Mouse (Mus musculus) adrenal gland, adult (tissue): Measurements from ENCODE around the gene Lgals9.

Experiments used
- DNase-seq, 2 experiments: peaks; one replicate each; pipeline ENCODE4 v3.0.0; 2022 to 2023; ENCODE audit warnings: low spot score in 1 of 2; ENCODE audit not compliant: inconsistent age in 2 of 2

The Lgals9 gene

GRCm38 (mm10) chr11:78984483-78985177 is at the start of gene Lgals9:
TSS of gene Lgals9 (minus strand) at chr11:78984946.
- DNase-seq = peak; percentile 73 to 87

DNA sequence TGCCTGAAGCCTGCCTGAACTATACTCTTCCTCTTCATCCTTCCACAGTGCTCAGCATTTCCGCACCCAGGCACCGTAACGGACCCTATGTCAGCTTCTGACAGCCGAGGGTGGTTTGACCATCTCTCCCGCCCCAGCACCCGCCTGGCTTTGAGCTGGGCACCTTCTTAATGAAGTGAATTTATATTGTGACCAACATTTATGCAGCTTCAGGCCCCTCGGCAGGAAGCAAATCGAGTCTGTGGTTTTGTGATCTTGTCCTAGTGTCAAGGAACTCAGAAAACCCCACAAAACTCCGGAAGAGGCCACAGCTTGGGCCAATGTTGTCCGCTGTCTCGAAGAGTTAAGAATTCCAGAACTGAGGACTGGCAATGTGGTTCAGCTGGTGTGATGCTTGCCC is 48.9 kb upstream of the Lgals9 start:
- DNase-seq = no peak

GRCm38 (mm10) chr11:79033021-79033420 is 48.3 kb upstream of the Lgals9 start:
- DNase-seq = no peak

- no peak for DNase-seq
Measured at GRCm38 (mm10) chr11:79031452-79031746, 46.7 kb upstream of the Lgals9 start.

DNA sequence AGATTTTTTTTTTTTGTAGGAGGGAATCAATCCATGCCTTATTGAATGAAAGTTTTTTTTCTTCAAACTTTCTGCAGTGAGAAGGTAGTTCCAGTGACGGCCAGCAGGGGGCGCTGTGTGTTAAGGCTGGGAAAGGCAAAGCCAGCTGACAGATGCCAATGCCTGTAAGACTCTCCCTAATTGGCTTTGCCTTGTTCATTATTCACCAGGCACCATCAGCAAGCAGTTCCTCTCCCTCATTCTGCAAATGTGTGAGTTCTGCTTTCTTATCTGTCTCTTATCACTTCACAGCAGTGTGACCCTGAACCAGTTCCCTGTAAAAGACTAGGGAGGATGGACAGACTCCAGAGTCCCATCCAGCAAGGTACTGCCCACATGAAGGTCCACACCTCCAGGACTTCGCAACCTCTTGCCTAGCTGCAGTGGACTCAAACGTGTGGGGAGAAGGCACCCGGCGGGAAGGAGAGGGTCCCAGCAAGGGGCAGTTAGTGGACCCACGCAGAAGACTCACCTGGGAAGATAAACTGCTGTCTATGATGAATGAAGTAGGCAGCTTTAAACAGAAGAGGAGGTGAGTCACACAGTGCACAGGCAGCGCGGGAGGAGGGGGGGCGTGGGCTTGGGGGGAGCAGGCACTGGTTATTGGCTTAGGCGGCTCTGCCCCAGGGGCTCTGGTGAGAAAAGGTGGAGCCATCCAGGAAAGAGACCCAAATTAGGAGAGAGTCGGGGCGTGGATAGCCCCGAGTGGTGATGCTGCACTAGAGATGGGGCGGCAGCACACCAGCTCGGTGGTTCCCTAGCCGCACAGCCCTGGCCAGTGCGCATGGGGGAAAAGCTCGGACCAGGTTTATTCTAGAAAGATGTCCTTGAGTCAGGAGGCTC is 46.1 kb upstream of the Lgals9 start:
- peak; percentile 81 to 96 for DNase-seq

- no peak for DNase-seq
Measured at GRCm38 (mm10) chr11:79023751-79024150, 39.0 kb upstream of the Lgals9 start.

DNA sequence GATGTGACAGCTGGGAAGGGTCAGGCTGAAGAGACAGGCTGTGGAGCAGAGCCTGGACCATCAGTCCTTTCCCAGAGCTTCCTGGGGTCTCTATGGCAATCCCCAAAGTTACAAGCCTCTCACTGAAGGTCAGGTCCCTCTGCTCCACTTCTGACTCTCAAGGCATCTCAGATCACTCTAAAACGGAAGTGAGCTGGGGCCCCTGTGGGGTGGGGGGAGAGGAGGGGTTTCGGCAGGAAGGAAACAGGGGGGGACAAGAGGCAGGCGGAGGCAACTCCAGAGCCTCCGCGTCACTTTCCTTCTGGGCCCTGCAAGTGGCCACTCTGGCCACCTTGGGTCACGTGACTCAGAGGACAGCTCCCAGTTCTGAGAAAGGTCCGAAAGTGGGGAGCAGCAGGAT is 38.6 kb upstream of the Lgals9 start:
- no peak for DNase-seq

GRCm38 (mm10) chr11:79022836-79023235 is 38.1 kb upstream of the Lgals9 start:
- no peak for DNase-seq

- peak in 1 of 2 experiments; percentile 38 for DNase-seq
Measured at GRCm38 (mm10) chr11:79020535-79021045, 35.8 kb upstream of the Lgals9 start.

DNA sequence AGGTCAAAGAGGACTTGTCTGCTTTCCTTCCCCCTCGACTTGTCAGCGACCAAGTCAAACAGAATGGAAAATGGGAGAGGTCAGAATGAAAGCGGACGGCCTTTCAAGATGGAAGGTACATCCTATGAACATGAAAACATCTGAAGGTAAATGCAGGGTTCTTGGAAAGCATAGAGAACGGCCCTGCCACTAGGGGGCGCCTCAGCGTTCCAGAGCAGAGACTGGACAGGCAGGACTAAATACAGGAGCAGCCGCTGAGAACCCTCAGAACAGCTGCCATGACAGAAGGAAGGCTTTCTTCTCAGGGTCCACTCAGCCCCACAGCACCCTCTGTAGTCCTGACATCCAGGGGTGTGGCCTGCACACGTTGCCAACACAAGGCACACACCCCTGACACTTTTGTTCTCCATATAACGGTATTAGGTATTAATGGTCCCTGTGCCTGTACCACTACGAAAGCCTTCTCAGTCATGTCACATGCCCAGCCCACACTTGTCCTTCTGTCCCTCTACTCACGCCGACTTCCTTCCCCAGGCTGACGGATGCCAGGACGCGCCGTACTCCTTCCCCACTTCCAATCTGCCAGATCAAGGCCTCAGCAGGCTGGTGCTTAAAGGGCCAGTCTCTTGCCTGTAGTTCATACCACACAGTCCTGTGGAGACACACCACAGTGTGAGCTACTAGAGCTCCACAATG is 35.2 kb upstream of the Lgals9 start:
- peak; percentile 83 to 87 for DNase-seq

DNA sequence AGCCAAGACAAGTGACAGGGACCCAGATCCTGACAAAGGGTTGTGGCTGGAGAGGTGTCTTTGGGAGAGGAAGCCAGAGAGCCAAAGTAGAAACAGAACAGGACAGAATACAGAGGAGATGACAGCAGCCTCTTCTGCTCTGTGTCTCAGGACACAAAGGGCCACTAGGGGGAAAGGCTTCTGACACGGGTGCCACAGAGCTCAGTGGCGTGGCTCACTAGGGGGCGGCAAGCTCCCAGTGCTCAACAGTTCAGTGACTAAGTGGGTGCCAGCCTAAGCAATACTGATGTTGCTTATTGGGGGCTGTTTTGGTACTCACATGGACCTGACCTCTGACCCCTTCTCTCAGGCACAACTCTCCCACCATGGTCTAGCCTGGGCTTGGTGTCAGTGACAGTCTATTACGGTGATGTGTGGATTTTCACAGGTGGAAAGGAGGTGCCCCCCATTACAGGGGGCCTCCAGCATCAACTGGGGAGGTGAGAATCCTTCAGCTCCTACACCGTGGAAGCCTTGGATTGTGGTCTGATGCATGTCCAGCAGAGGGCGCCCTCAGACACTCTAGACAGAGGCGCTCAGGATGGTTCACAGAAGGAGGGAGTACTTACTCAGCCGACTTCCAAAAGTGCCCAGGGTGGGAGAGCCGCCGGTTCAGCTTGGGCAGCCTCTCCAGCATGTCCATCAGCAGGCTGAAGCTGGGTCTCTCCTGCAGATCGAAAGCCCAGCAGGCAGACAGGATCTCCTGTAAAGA is 34.4 kb upstream of the Lgals9 start:
- peak; percentile 70 to 91 for DNase-seq

DNA sequence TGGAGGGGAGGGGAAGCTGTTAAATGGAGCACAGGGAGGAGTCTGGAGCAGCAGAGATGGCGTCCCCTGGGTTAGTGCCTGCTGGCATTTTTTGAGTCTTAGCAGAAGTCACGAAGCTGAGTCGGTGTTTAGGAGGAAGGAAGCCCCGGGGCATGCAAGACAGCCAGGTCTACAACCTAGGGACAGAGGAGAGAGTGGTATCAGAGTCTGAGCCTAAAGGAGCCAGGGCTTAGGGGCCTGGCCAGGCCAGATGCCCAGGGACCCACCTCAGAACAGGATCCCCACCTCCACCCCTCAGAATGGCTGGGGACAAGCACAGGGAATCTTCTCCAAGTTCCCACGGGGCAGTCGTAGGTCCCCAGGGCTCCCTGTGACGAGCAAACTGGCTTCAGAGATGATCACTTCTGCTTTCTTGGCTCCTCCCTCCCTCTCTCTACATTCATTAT is 32.4 kb upstream of the Lgals9 start:
- no peak for DNase-seq

GRCm38 (mm10) chr11:79016236-79016635 is 31.5 kb upstream of the Lgals9 start:
- DNase-seq = no peak

DNA sequence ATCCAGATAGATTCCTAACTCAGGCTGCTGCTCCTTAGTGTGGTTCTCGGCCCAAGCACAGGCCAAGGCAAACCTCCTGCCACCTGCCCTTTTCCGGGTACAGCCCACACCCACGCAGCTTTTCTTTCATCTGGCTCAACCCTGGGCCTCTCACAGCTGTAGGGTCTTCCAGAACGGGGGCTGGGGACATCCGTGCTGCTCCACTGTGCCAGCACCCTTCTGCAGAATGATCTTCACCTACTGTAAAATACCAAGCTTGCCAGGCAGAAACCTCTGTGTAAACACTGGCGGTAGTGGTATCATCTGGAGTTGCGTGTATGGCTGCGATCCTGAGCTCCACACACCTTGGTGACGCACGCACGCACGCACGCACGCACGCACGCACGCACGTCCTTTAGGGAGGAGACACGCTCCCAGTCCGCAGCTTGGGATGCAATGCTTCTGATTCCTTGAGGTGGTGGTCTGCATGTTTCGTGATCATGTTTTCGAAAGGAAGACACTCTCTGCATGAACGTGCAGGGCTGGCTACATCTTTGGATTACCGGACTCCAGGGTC is 31.0 kb upstream of the Lgals9 start:
- DNase-seq = no peak

DNA sequence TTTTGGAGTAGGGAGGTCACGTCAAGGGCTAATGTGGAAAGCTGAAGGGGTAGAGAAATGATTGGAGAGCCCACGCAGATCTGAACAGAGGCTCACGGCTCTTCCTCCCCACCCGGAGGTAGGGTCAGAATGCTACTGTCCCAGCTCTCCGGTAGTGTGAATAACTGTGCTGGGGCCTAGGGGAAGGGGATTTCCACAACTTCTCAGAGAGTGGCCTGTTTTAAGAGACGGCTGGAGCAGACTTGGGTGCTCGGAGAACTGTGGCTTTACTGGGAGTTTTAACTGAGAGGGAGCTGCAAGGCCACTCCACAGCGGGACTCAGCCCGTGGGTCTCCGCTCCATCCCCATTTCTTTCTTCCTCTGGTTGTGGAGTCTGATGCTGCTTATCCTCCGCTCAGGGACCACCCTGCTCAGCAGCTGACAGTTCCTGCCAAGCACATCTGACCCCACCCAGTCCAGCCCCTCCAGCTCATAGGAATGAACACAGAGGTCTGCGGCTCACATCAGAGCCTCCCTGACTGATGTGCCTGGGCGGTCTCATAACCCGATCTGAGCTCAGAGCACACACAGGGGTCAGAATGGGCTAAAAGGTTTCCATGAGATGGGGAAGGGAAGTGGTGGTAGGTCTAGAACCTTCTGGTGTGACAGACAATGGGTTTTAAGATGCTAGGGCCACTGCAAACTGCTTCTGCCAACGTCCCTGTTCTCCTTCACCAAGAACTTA is 30.0 kb upstream of the Lgals9 start:
- no peak for DNase-seq

DNA sequence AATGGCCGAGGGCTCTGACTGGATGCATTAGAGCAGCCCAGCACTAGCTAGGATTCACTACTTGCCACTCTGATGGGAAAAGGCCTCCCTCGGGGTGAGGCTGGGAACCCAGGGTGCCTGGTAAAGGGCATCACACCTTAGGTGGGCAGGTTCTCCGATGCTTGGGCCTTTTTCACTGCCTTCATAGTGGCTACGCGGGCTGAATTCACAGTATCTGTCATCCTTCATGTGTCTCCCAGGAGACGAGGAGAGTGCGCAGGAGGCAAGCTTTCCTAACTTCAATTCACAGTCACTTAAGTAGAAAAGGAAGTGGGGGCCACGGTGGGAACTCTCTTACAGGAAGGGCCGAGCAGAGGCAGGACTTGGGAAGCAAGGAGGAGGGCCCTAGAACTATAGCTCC is 29.1 kb upstream of the Lgals9 start:
- DNase-seq = no peak

DNA sequence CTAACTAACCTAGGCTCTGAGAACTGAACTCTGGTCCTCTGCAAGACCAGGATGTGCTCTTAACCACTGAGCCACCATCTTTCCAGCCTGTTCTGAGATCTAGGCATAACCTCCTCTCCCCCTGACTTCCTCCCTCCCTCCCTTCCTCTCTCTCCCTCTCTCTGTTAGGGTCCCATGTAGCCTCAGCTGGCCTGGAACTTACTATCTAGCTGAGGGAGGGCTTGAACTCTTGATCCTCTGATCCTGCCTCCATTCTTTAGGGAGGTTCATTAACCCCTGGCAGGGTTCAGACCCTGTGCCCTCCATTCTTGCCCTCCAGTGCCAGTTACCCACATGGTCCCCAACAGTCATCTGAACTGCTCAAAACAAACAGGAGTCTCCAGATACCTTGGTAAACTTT is 28.3 kb upstream of the Lgals9 start:
- DNase-seq = no peak

GRCm38 (mm10) chr11:79012529-79012928 is 27.8 kb upstream of the Lgals9 start:
- DNase-seq = no peak

DNA sequence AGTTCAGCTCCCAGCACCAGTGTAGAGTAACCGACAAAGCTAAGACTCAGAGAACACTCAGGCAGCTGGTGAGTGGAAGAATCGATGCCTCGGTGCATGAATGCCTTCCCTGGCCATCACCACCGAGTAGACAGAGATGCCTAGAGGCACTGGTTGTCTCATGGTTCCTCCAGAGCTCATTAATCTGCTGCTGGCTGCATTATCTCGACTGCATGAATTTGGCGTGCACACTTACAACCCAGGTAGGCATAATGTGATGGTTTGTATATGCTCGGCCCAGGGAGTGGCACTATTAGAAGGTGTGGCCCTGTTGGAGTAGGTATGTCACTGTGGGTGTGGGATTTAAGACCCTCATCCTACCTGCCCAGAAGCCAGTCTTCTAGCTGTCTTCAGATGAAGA is 24.1 kb upstream of the Lgals9 start:
- no peak for DNase-seq
